Comparison of ENCODE assay signal across 16 mouse cellular contexts in genomic region chr17:15769081-15769724, GRCm38 (mm10).
A peak's percentile ranks its signal among the peaks of the same experiment; 100 is the strongest.
DNase-seq lines count a peak whose midpoint lies in the region; ATAC-seq lines count a peak whose summit lies in the region.
"Had no signal": no experiment of that assay in that cellular context is flagged by ENCODE, and none has a peak within 500 bp of the region (broad histone marks: within the 10 kb centered on the region; RNA-seq: fewer than 3 reads in every experiment).

No protein-coding gene starts in this region.

- no peak overlapping the region for H3K27ac ChIP-seq in embryonic facial prominence, embryonic 10.5 days (replicated peaks)
- H3K27ac ChIP-seq in hindbrain, embryonic 16.5 days (ENCODE audit: low read depth, low read length) = no peak overlapping the region
- H3K27ac ChIP-seq: heart, adult 2 months; hindbrain, embryonic 12.5 days; liver, embryonic 13.5 days; midbrain, embryonic 12.5 days had no signal

- peak; percentile 12 for DNase-seq in adrenal gland, postnatal 10 days
- DNase-seq in adrenal gland, adult 2 months = no peak
- peak; percentile 15 for DNase-seq in lung, postnatal 25 days (ENCODE audit: low spot score)
- no peak for DNase-seq in lung, postnatal 14 days
- peak; percentile 26 for DNase-seq in brain, adult 2 months (ENCODE audit: low read depth, low spot score)
- peak; percentile 64 for DNase-seq in splenic B cell, adult 2 months (ENCODE audit: low read depth, low spot score)
- DNase-seq in embryonic facial prominence, embryonic 10.5 days (ENCODE audit: low spot score) = no peak
- DNase-seq: cerebellum, postnatal 14 days; embryo, embryonic 11 days; forebrain, postnatal 0 days; liver, embryonic 13.5 days had no signal

- H3K36me3 ChIP-seq in splenic B cell, adult 2 months (ENCODE audit: control insufficient read depth, insufficient read depth, low read length, poor library complexity, severe bottlenecking) = peaks cover 10% of the 10 kb centered on the region; the same call in 1 of the 2 replicates
- peaks cover 87% of the 10 kb centered on the region for H3K36me3 ChIP-seq in embryonic facial prominence, embryonic 10.5 days (replicated peaks)
- peaks cover 34% of the 10 kb centered on the region for H3K36me3 ChIP-seq in hindbrain, embryonic 16.5 days (ENCODE audit: control insufficient read depth, insufficient read depth, low read length)

- no peaks in the 10 kb centered on the region for H3K27me3 ChIP-seq in splenic B cell, adult 2 months (ENCODE audit: control insufficient read depth, insufficient read depth, low read length, poor library complexity, severe bottlenecking)
- H3K27me3 ChIP-seq in embryonic facial prominence, embryonic 10.5 days (replicated peaks; ENCODE audit: low read depth, poor library complexity, severe bottlenecking) = no peaks in the 10 kb centered on the region
- no peaks in the 10 kb centered on the region for H3K27me3 ChIP-seq in hindbrain, embryonic 16.5 days (replicated peaks; ENCODE audit: control insufficient read depth, insufficient read depth, low read length)
- H3K27me3 ChIP-seq: hindbrain, embryonic 12.5 days; liver, embryonic 13.5 days; midbrain, embryonic 12.5 days had no signal

- 89% methylated on average over 7 of the region's 7 CpGs for WGBS in embryonic facial prominence, embryonic 10.5 days
- 82% methylated on average over 7 of the region's 7 CpGs for WGBS in hindbrain, embryonic 16.5 days

- no peak overlapping the region for H3K9ac ChIP-seq in hindbrain, embryonic 16.5 days (ENCODE audit: low read depth, low read length)
- H3K9ac ChIP-seq: forebrain, postnatal 0 days; hindbrain, embryonic 12.5 days; liver, embryonic 13.5 days; midbrain, embryonic 12.5 days had no signal

- no peak overlapping the region for H3K4me3 ChIP-seq in embryonic facial prominence, embryonic 10.5 days
- no peak overlapping the region for H3K4me3 ChIP-seq in hindbrain, embryonic 16.5 days (ENCODE audit: low read length)
- H3K4me3 ChIP-seq: erythroblast, embryonic 14.5 days; heart, adult 2 months; hindbrain, embryonic 12.5 days; liver, embryonic 13.5 days; midbrain, embryonic 12.5 days had no signal

- no peaks in the 10 kb centered on the region for H3K9me3 ChIP-seq in embryonic facial prominence, embryonic 10.5 days
- H3K9me3 ChIP-seq in hindbrain, embryonic 16.5 days (ENCODE audit: control insufficient read depth, low read length) = no peaks in the 10 kb centered on the region
- H3K9me3 ChIP-seq: hindbrain, embryonic 12.5 days; liver, embryonic 13.5 days; midbrain, embryonic 12.5 days had no signal

- ATAC-seq in hindbrain, embryonic 16.5 days = no peak
- ATAC-seq: forebrain, postnatal 0 days had no signal

- H3K4me1 ChIP-seq in embryonic facial prominence, embryonic 10.5 days = no peaks in the 10 kb centered on the region
- no peaks in the 10 kb centered on the region for H3K4me1 ChIP-seq in hindbrain, embryonic 16.5 days (ENCODE audit: control insufficient read depth, insufficient read depth, low read depth, low read length)
- H3K4me1 ChIP-seq: hindbrain, embryonic 12.5 days; liver, embryonic 13.5 days; midbrain, embryonic 12.5 days had no signal

- no peak overlapping the region for H3K4me2 ChIP-seq in hindbrain, embryonic 16.5 days (ENCODE audit: low read length)
- H3K4me2 ChIP-seq: hindbrain, embryonic 12.5 days; liver, embryonic 13.5 days; midbrain, embryonic 12.5 days had no signal

Comparison
In these comparisons a context has a peak if more than half of its experiments do, and no peak if none do; other contexts are left out.
1. DNase-seq: peak in adrenal gland, postnatal 10 days (single experiment), lung, postnatal 25 days (single experiment), brain, adult 2 months (single experiment) and splenic B cell, adult 2 months (single experiment); none in adrenal gland, adult 2 months (single experiment), lung, postnatal 14 days (single experiment) and embryonic facial prominence, embryonic 10.5 days (single experiment).